Mouse (Mus musculus) ovary, postnatal 10 days (tissue): ENCODE results near the gene Drap1.

Experiments used
- DNase-seq: peaks from one replicate; pipeline ENCODE4 v3.0.0; 2022; ENCODE audit warnings: low spot score

Drap1 gene

GRCm38 (mm10) chr19:5377446-5377845 lies 47.3 kb downstream of the Drap1 start:
- DNase-seq = no peak

- DNase-seq = no peak
Observed at GRCm38 (mm10) chr19:5374748-5375147, 50.0 kb downstream of the Drap1 start.

DNA sequence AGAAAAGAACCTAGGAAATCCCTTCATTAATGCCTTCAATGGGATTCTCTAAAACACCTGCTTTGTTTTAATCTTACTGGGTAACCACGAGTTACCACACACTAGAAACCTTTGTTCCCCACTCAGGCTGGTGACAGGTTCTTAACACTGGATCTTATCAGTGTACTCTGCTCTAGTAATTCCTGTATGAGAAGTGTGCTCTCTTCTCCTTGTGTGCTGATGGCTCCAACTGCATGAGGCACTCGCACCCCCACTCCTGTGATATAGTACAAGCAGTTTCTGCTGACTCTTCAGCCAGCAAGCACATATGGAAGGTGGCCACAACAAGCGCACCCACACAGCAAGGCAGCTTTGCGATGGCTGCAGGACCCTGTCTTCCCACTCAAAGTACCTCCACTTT lies 50.6 kb downstream of the Drap1 start:
- no peak for DNase-seq
